Mouse (Mus musculus) myocyte (in vitro differentiated cells): ENCODE results near the gene Hirip3.

Source experiments
- CEBPB ChIP-seq: IDR thresholded peaks from 2 replicates; pipeline ENCODE4 v1.6.1; 2011; ENCODE audit warnings: mild to moderate bottlenecking, moderate library complexity; ENCODE audit not compliant: poor library complexity, insufficient read depth, severe bottlenecking
- E2F4 ChIP-seq: IDR thresholded peaks from one replicate; pipeline ENCODE4 v1.6.1; 2011; ENCODE audit warnings: mild to moderate bottlenecking, control low read depth, moderate library complexity; ENCODE audit not compliant: insufficient read depth
- MAX ChIP-seq: IDR thresholded peaks from one replicate; pipeline ENCODE4 v1.6.1; 2011; ENCODE audit warnings: low read depth, mild to moderate bottlenecking, control low read depth
- MYOD1 ChIP-seq, 3 experiments: IDR thresholded peaks; one replicate each; pipeline ENCODE4 v1.6.1; 2011; ENCODE audit warnings: control low read depth in 2 of 3, low read depth in 2 of 3, mild to moderate bottlenecking in 2 of 3, moderate library complexity in 1 of 3; ENCODE audit not compliant: insufficient read length in 2 of 3, control insufficient read depth in 1 of 3
- MYOG ChIP-seq, 3 experiments: IDR thresholded peaks; one replicate each; pipeline ENCODE4 v1.6.1; 2011; ENCODE audit warnings: control low read depth in 2 of 3, low read depth in 2 of 3, mild to moderate bottlenecking in 2 of 3; ENCODE audit not compliant: insufficient read length in 2 of 3, control insufficient read depth in 1 of 3, insufficient read depth in 1 of 3
- POLR2A ChIP-seq: IDR thresholded peaks from one replicate; pipeline ENCODE4 v1.6.1; 2011; ENCODE audit warnings: low read depth, mild to moderate bottlenecking, control low read depth, moderate library complexity; ENCODE audit not compliant: insufficient read length
- POLR2AphosphoS2 ChIP-seq: IDR thresholded peaks from one replicate; pipeline ENCODE4 v1.6.1; 2011; ENCODE audit warnings: low read depth, control low read depth; ENCODE audit not compliant: insufficient read length
- TCF12 ChIP-seq: IDR thresholded peaks from one replicate; pipeline ENCODE4 v1.6.1; 2011; ENCODE audit warnings: mild to moderate bottlenecking, control low read depth; ENCODE audit not compliant: poor library complexity, insufficient read depth, severe bottlenecking
- USF1 ChIP-seq: IDR thresholded peaks from one replicate; pipeline ENCODE4 v1.6.1; 2011; ENCODE audit warnings: low read depth, mild to moderate bottlenecking, control low read depth, moderate library complexity

- TF ChIP-seq POLR2A (no peak), MAX (no peak), MYOD1 (IDR thresholded peaks at IDR 0.05; ENCODE audit: control insufficient read depth in 1 of 3, insufficient read length in 2 of 3, low read depth in 2 of 3) (no peak), TCF12 (no peak), POLR2AphosphoS2 (no peak), MYOG (IDR thresholded peaks at IDR 0.05; ENCODE audit: control insufficient read depth in 1 of 3, insufficient read depth in 1 of 3, insufficient read length in 2 of 3, low read depth in 2 of 3) (no peak), CEBPB (no peak), USF1 (no peak), E2F4 (no peak)
Observed at GRCm38 (mm10) chr7:126855641-126856040, 6.1 kb upstream of the Hirip3 start.
